In genomic region chr10:126664408-126665083, GRCm38 (mm10) we compare ENCODE assay signal across 23 mouse cellular contexts.
DNase-seq lines count a peak whose midpoint lies in the region; ATAC-seq and TF ChIP-seq lines count a peak whose summit lies in the region.
"Had no signal": no experiment of that assay in that cellular context is flagged by ENCODE, and none has a peak within 500 bp of the region (broad histone marks: within the 10 kb centered on the region; RNA-seq: fewer than 3 reads in every experiment).

No protein-coding gene starts in this region.

- H3K4me2 ChIP-seq in hindbrain, embryonic 12.5 days (replicated peaks), result no peak overlapping the region
- no peak overlapping the region for H3K4me2 ChIP-seq in hindbrain, embryonic 16.5 days (ENCODE audit: low read length)
- no peak overlapping the region for H3K4me2 ChIP-seq in limb, embryonic 12.5 days
- H3K4me2 ChIP-seq in midbrain, postnatal 0 days (ENCODE audit: low read depth, low read length, poor library complexity, severe bottlenecking), result no peak overlapping the region
- H3K4me2 ChIP-seq: embryonic facial prominence, embryonic 12.5 days; heart, embryonic 11.5 days; liver, embryonic 13.5 days; neural tube, embryonic 15.5 days had no signal

- no peaks in the 10 kb centered on the region for H3K36me3 ChIP-seq in hindbrain, embryonic 12.5 days
- H3K36me3 ChIP-seq in hindbrain, embryonic 16.5 days (ENCODE audit: control insufficient read depth, insufficient read depth, low read length), result no peaks in the 10 kb centered on the region
- no peaks in the 10 kb centered on the region for H3K36me3 ChIP-seq in limb, embryonic 12.5 days
- no peaks in the 10 kb centered on the region for H3K36me3 ChIP-seq in limb, embryonic 10.5 days
- H3K36me3 ChIP-seq in midbrain, embryonic 10.5 days, result no peaks in the 10 kb centered on the region
- H3K36me3 ChIP-seq in midbrain, postnatal 0 days (ENCODE audit: insufficient read depth, low read length), result no peaks in the 10 kb centered on the region
- no peaks in the 10 kb centered on the region for H3K36me3 ChIP-seq in thymus, adult 2 months (ENCODE audit: control insufficient read depth, insufficient read depth, low read length)
- H3K36me3 ChIP-seq: embryonic facial prominence, embryonic 12.5 days; liver, embryonic 13.5 days; neural tube, embryonic 15.5 days had no signal

- 85% methylated on average over 13 of the region's 13 CpGs for WGBS in hindbrain, embryonic 12.5 days
- WGBS in hindbrain, embryonic 16.5 days, result 79% methylated on average over 13 of the region's 13 CpGs
- 66% methylated on average over 13 of the region's 13 CpGs for WGBS in limb, embryonic 12.5 days
- 83% methylated on average over 13 of the region's 13 CpGs for whole genome bisulfite sequencing in limb, embryonic 10.5 days
- WGBS in midbrain, embryonic 10.5 days, result 87% methylated on average over 13 of the region's 13 CpGs
- 66% methylated on average over 13 of the region's 13 CpGs for whole genome bisulfite sequencing in midbrain, postnatal 0 days
- WGBS in thymus, adult 2 months, result 91% methylated on average over 13 of the region's 13 CpGs

- no peak for TF ChIP-seq POLR2A in thymus, adult 2 months (IDR thresholded peaks at IDR 0.05; ENCODE audit: control insufficient read depth, extremely low read depth, insufficient read depth, low read length, poor library complexity)

- 0 out of 2 replicates have a peak overlapping the region, but pooled peaks have one; percentile 17 for H3K27ac ChIP-seq in hindbrain, embryonic 12.5 days
- no peak overlapping the region for H3K27ac ChIP-seq in hindbrain, embryonic 16.5 days (ENCODE audit: low read depth, low read length)
- H3K27ac ChIP-seq in limb, embryonic 12.5 days, result 0 out of 2 replicates have a peak overlapping the region, but pooled peaks have one; percentile 17
- H3K27ac ChIP-seq in limb, embryonic 10.5 days, result no peak overlapping the region
- H3K27ac ChIP-seq in midbrain, embryonic 10.5 days (replicated peaks), result no peak overlapping the region
- H3K27ac ChIP-seq in midbrain, postnatal 0 days (ENCODE audit: low read depth, low read length), result no peak overlapping the region
- no peak overlapping the region for H3K27ac ChIP-seq in thymus, adult 2 months (ENCODE audit: control insufficient read depth, insufficient read depth, low read length)
- H3K27ac ChIP-seq: embryonic facial prominence, embryonic 12.5 days; liver, embryonic 13.5 days; neural tube, embryonic 15.5 days had no signal

- H3K9me3 ChIP-seq in hindbrain, embryonic 12.5 days (replicated peaks), result no peaks in the 10 kb centered on the region
- no peaks in the 10 kb centered on the region for H3K9me3 ChIP-seq in hindbrain, embryonic 16.5 days (ENCODE audit: control insufficient read depth, low read length)
- H3K9me3 ChIP-seq in limb, embryonic 12.5 days, result peaks cover 9% of the 10 kb centered on the region; the same call in 1 of the 2 replicates
- H3K9me3 ChIP-seq in limb, embryonic 10.5 days (replicated peaks), result no peaks in the 10 kb centered on the region
- H3K9me3 ChIP-seq in midbrain, embryonic 10.5 days (replicated peaks), result no peaks in the 10 kb centered on the region
- H3K9me3 ChIP-seq in midbrain, postnatal 0 days (ENCODE audit: low read length), result no peaks in the 10 kb centered on the region
- H3K9me3 ChIP-seq: embryonic facial prominence, embryonic 12.5 days; neural tube, embryonic 15.5 days had no signal

- no peaks in the 10 kb centered on the region for H3K27me3 ChIP-seq in hindbrain, embryonic 12.5 days
- no peaks in the 10 kb centered on the region for H3K27me3 ChIP-seq in hindbrain, embryonic 16.5 days (replicated peaks; ENCODE audit: control insufficient read depth, insufficient read depth, low read length)
- H3K27me3 ChIP-seq in limb, embryonic 12.5 days, result no peaks in the 10 kb centered on the region
- no peaks in the 10 kb centered on the region for H3K27me3 ChIP-seq in limb, embryonic 10.5 days (ENCODE audit: low read depth, poor library complexity, severe bottlenecking)
- no peaks in the 10 kb centered on the region for H3K27me3 ChIP-seq in midbrain, embryonic 10.5 days (ENCODE audit: low read depth, poor library complexity, severe bottlenecking)
- H3K27me3 ChIP-seq in midbrain, postnatal 0 days (ENCODE audit: insufficient read depth, low read length), result no peaks in the 10 kb centered on the region
- H3K27me3 ChIP-seq in thymus, adult 2 months (ENCODE audit: control insufficient read depth, insufficient read depth, low read length), result no peaks in the 10 kb centered on the region
- H3K27me3 ChIP-seq: embryonic facial prominence, embryonic 12.5 days; liver, embryonic 13.5 days; neural tube, embryonic 15.5 days had no signal

- DNase-seq in limb, embryonic 10.5 days (ENCODE audit: low spot score), result no peak
- peak; percentile 8 for DNase-seq in midbrain, embryonic 10.5 days (ENCODE audit: low spot score)
- peak; percentile 59 for DNase-seq in midbrain, postnatal 0 days (ENCODE audit: low spot score)
- no peak for DNase-seq in thymus, adult 2 months
- DNase-seq: adrenal gland, postnatal 36 days; cerebellum, adult 11-12 months; cerebellum, postnatal 10 days; gastrocnemius, postnatal 14 days; heart, adult 11 months; kidney, adult 18-20 months; kidney, postnatal 4 days; layer of hippocampus, adult 9-11 months; liver, embryonic 13.5 days; lung, adult 2 months; lung, postnatal 14 days had no signal

- no peak for TF ChIP-seq CTCF in midbrain, postnatal 0 days (IDR thresholded peaks at IDR 0.05)
- no peak for TF ChIP-seq CTCF in thymus, adult 2 months (IDR thresholded peaks at IDR 0.05; ENCODE audit: borderline replicate concordance, control insufficient read depth, extremely low read depth, insufficient read depth, low read length, poor library complexity)

- H3K4me1 ChIP-seq in hindbrain, embryonic 12.5 days, result no peaks in the 10 kb centered on the region
- no peaks in the 10 kb centered on the region for H3K4me1 ChIP-seq in hindbrain, embryonic 16.5 days (ENCODE audit: control insufficient read depth, insufficient read depth, low read depth, low read length)
- H3K4me1 ChIP-seq in limb, embryonic 12.5 days (replicated peaks), result peaks cover 13% of the 10 kb centered on the region; the same call in 1 of the 2 replicates
- peaks cover 12% of the 10 kb centered on the region for H3K4me1 ChIP-seq in limb, embryonic 10.5 days
- no peaks in the 10 kb centered on the region for H3K4me1 ChIP-seq in midbrain, embryonic 10.5 days
- no peaks in the 10 kb centered on the region for H3K4me1 ChIP-seq in midbrain, postnatal 0 days (ENCODE audit: insufficient read depth, low read length)
- H3K4me1 ChIP-seq in thymus, adult 2 months (replicated peaks; ENCODE audit: control insufficient read depth, insufficient read depth, low read length), result no peaks in the 10 kb centered on the region
- H3K4me1 ChIP-seq: embryonic facial prominence, embryonic 12.5 days; liver, embryonic 13.5 days; neural tube, embryonic 15.5 days had no signal

- ATAC-seq in hindbrain, embryonic 12.5 days (ENCODE audit: low FRiP score), result no peak; the same call in 1 of the 2 replicates
- ATAC-seq in hindbrain, embryonic 16.5 days, result no peak
- no peak for ATAC-seq in limb, embryonic 12.5 days (ENCODE audit: insufficient number of reproducible peaks, insufficient read depth, low FRiP score, low TSS enrichment, low read depth)
- ATAC-seq in midbrain, postnatal 0 days (ENCODE audit: low FRiP score), result no peak
- ATAC-seq: CD4-positive, CD25-positive, alpha-beta regulatory T cell, adult 4 months; forebrain, embryonic 14.5 days had no signal

- no peak overlapping the region for H3K4me3 ChIP-seq in hindbrain, embryonic 12.5 days
- no peak overlapping the region for H3K4me3 ChIP-seq in hindbrain, embryonic 16.5 days (ENCODE audit: low read length)
- no peak overlapping the region for H3K4me3 ChIP-seq in limb, embryonic 12.5 days (replicated peaks)
- no peak overlapping the region for H3K4me3 ChIP-seq in limb, embryonic 10.5 days
- H3K4me3 ChIP-seq in midbrain, embryonic 10.5 days, result no peak overlapping the region
- no peak overlapping the region for H3K4me3 ChIP-seq in midbrain, postnatal 0 days (ENCODE audit: low read depth, low read length)
- no peak overlapping the region for H3K4me3 ChIP-seq in thymus, adult 2 months (ENCODE audit: control insufficient read depth, insufficient read depth, low read length)
- H3K4me3 ChIP-seq: embryonic facial prominence, embryonic 12.5 days; liver, embryonic 13.5 days; neural tube, embryonic 15.5 days had no signal

- no peak overlapping the region for H3K9ac ChIP-seq in hindbrain, embryonic 12.5 days
- no peak overlapping the region for H3K9ac ChIP-seq in hindbrain, embryonic 16.5 days (ENCODE audit: low read depth, low read length)
- H3K9ac ChIP-seq in limb, embryonic 12.5 days (replicated peaks), result no peak overlapping the region
- H3K9ac ChIP-seq in midbrain, postnatal 0 days (replicated peaks; ENCODE audit: low read length, poor library complexity, severe bottlenecking), result no peak overlapping the region
- H3K9ac ChIP-seq: embryonic facial prominence, embryonic 12.5 days; liver, embryonic 13.5 days; neural tube, embryonic 15.5 days had no signal

Comparison
In these comparisons a context has a peak if more than half of its experiments do, and no peak if none do; other contexts are left out.
1. H3K27ac ChIP-seq: peak in hindbrain, embryonic 12.5 days (single experiment) and limb, embryonic 12.5 days (single experiment); none in hindbrain, embryonic 16.5 days (single experiment), limb, embryonic 10.5 days (single experiment), midbrain, embryonic 10.5 days (single experiment), midbrain, postnatal 0 days (single experiment) and thymus, adult 2 months (single experiment).
2. DNase-seq: peak in midbrain, embryonic 10.5 days (single experiment) and midbrain, postnatal 0 days (single experiment); none in limb, embryonic 10.5 days (single experiment) and thymus, adult 2 months (single experiment).